22 mouse cellular contexts compared by ENCODE assay signal in genomic region chr10:5608874-5609273, GRCm38 (mm10). TPM values are rescaled to one million over a fixed set of nuclear protein-coding genes. Genes with fewer than 3 reads are reported as not detected.
DNase-seq lines count a peak whose midpoint lies in the region; ATAC-seq and TF ChIP-seq lines count a peak whose summit lies in the region.
"Had no signal": no experiment of that assay in that cellular context is flagged by ENCODE, and none has a peak within 500 bp of the region (broad histone marks: within the 10 kb centered on the region; RNA-seq: fewer than 3 reads in every experiment).

No protein-coding gene starts in this region.

- H3K9ac ChIP-seq in kidney, embryonic 16.5 days (replicated peaks; ENCODE audit: low read length): no peak overlapping the region
- H3K9ac ChIP-seq in kidney, embryonic 15.5 days: no peak overlapping the region
- no peak overlapping the region for H3K9ac ChIP-seq in hindbrain, postnatal 0 days (replicated peaks; ENCODE audit: low read length)
- H3K9ac ChIP-seq: embryonic facial prominence, embryonic 12.5 days; forebrain, embryonic 13.5 days; heart, embryonic 12.5 days; hindbrain, embryonic 12.5 days had no signal

- no peaks in the 10 kb centered on the region for H3K27me3 ChIP-seq in kidney, embryonic 16.5 days (ENCODE audit: insufficient read depth, low read length)
- no peaks in the 10 kb centered on the region for H3K27me3 ChIP-seq in kidney, embryonic 15.5 days
- no peaks in the 10 kb centered on the region for H3K27me3 ChIP-seq in hindbrain, postnatal 0 days (ENCODE audit: insufficient read depth, low read length)
- H3K27me3 ChIP-seq: embryonic facial prominence, embryonic 12.5 days; forebrain, embryonic 13.5 days; heart, embryonic 12.5 days; hindbrain, embryonic 12.5 days had no signal

- no peak for ATAC-seq in kidney, embryonic 16.5 days (ENCODE audit: low FRiP score, low TSS enrichment)
- no peak for ATAC-seq in kidney, embryonic 15.5 days (replicated peaks; ENCODE audit: low FRiP score)
- no peak for ATAC-seq in hindbrain, postnatal 0 days
- ATAC-seq: forebrain, embryonic 13.5 days; hindbrain, embryonic 16.5 days had no signal

- TF ChIP-seq CTCF in embryonic fibroblast, embryonic 13.5 days (IDR thresholded peaks at IDR 0.05; ENCODE audit: borderline replicate concordance, insufficient read depth, low read length): no peak
- no peak for TF ChIP-seq CTCF in hindbrain, postnatal 0 days (IDR thresholded peaks at IDR 0.05; ENCODE audit: low read depth)

- 78% methylated on average over 3 of the region's 3 CpGs for WGBS in kidney, embryonic 16.5 days
- 58% methylated on average over 3 of the region's 3 CpGs for WGBS in kidney, embryonic 15.5 days
- WGBS in hindbrain, postnatal 0 days: 62% methylated on average over 3 of the region's 3 CpGs

- no peaks in the 10 kb centered on the region for H3K9me3 ChIP-seq in kidney, embryonic 16.5 days (ENCODE audit: low read length)
- no peaks in the 10 kb centered on the region for H3K9me3 ChIP-seq in kidney, embryonic 15.5 days (replicated peaks)
- H3K9me3 ChIP-seq in hindbrain, postnatal 0 days (ENCODE audit: low read length): no peaks in the 10 kb centered on the region
- H3K9me3 ChIP-seq: embryonic facial prominence, embryonic 12.5 days; forebrain, embryonic 13.5 days; hindbrain, embryonic 12.5 days had no signal

- 0 out of 2 replicates have a peak overlapping the region, but pooled peaks have one; percentile 11 for H3K27ac ChIP-seq in kidney, embryonic 16.5 days (ENCODE audit: low read length)
- no peak overlapping the region for H3K27ac ChIP-seq in kidney, embryonic 15.5 days
- H3K27ac ChIP-seq in embryonic fibroblast, embryonic 13.5 days (ENCODE audit: insufficient read depth, low read length): peak overlapping the region; percentile 75
- no peak overlapping the region for H3K27ac ChIP-seq in hindbrain, postnatal 0 days
- H3K27ac ChIP-seq: embryonic facial prominence, embryonic 12.5 days; forebrain, embryonic 13.5 days; hindbrain, embryonic 12.5 days had no signal

- H3K4me3 ChIP-seq in kidney, embryonic 16.5 days (ENCODE audit: low read length): no peak overlapping the region
- H3K4me3 ChIP-seq in kidney, embryonic 15.5 days (replicated peaks): no peak overlapping the region
- H3K4me3 ChIP-seq in embryonic fibroblast, embryonic 13.5 days (ENCODE audit: insufficient read depth, low read length): no peak overlapping the region
- H3K4me3 ChIP-seq in hindbrain, postnatal 0 days (ENCODE audit: low read length): no peak overlapping the region
- H3K4me3 ChIP-seq: embryonic facial prominence, embryonic 12.5 days; forebrain, embryonic 13.5 days; gastrocnemius, adult 2 months; heart, embryonic 12.5 days; hindbrain, embryonic 12.5 days had no signal

- no peaks in the 10 kb centered on the region for H3K36me3 ChIP-seq in kidney, embryonic 16.5 days (ENCODE audit: insufficient read depth, low read length)
- H3K36me3 ChIP-seq in kidney, embryonic 15.5 days: no peaks in the 10 kb centered on the region
- H3K36me3 ChIP-seq in hindbrain, postnatal 0 days (ENCODE audit: insufficient read depth, low read length): no peaks in the 10 kb centered on the region
- H3K36me3 ChIP-seq: embryonic facial prominence, embryonic 12.5 days; heart, embryonic 12.5 days; hindbrain, embryonic 12.5 days had no signal

- H3K4me1 ChIP-seq in kidney, embryonic 16.5 days (ENCODE audit: insufficient read depth, low read length): no peaks in the 10 kb centered on the region
- H3K4me1 ChIP-seq in kidney, embryonic 15.5 days: no peaks in the 10 kb centered on the region
- H3K4me1 ChIP-seq in embryonic fibroblast, embryonic 13.5 days (ENCODE audit: control insufficient read depth, insufficient read depth, low read length): peaks cover 2% of the 10 kb centered on the region; the same call in 1 of the 2 replicates
- no peaks in the 10 kb centered on the region for H3K4me1 ChIP-seq in hindbrain, postnatal 0 days (ENCODE audit: insufficient read depth, low read length)
- H3K4me1 ChIP-seq: embryonic facial prominence, embryonic 12.5 days; forebrain, embryonic 13.5 days; heart, embryonic 12.5 days; hindbrain, embryonic 12.5 days had no signal

- no peak overlapping the region for H3K4me2 ChIP-seq in kidney, embryonic 16.5 days (replicated peaks; ENCODE audit: low read depth, low read length)
- no peak overlapping the region for H3K4me2 ChIP-seq in kidney, embryonic 15.5 days
- H3K4me2 ChIP-seq in hindbrain, postnatal 0 days (ENCODE audit: low read depth, low read length): no peak overlapping the region
- H3K4me2 ChIP-seq: embryonic facial prominence, embryonic 12.5 days; forebrain, embryonic 13.5 days; heart, embryonic 12.5 days; hindbrain, embryonic 12.5 days had no signal

- TF ChIP-seq POLR2A in embryonic fibroblast, embryonic 13.5 days (IDR thresholded peaks at IDR 0.05; ENCODE audit: low read depth, low read length): no peak

- peak; percentile 85 for DNase-seq in 3T3-L1 (ENCODE audit: low read depth, low spot score)
- no peak for DNase-seq in right cerebral cortex, postnatal 4 days
- DNase-seq in hindbrain, postnatal 0 days (ENCODE audit: low spot score): no peak
- no peak for DNase-seq in testis, postnatal 14 days (ENCODE audit: low spot score)
- DNase-seq: adrenal gland, postnatal 14 days; cerebellum, adult 11-12 months; cerebellum, adult 9-10 months; cerebellum, postnatal 25 days; gastrocnemius, adult 2 months; gastrocnemius, postnatal 25 days; heart, postnatal 36 days had no signal

RNA-seq across cellular contexts. Expression of gene Myct1, which starts 15.3 kb away (rescaled TPM):
- 10.5 and 11.1 TPM in 2 replicates for polyA plus RNA-seq in kidney, embryonic 16.5 days (2015; fragmentation: Nextera tagmentation; extraction: Ambion mirVana)
- 9.0 and 10.7 TPM in 2 replicates for polyA plus RNA-seq in kidney, embryonic 15.5 days (2015; fragmentation: Nextera tagmentation; extraction: Ambion mirVana)
- 0.18 and 0.57 TPM in 2 replicates for polyA plus RNA-seq in embryonic fibroblast, embryonic 13.5 days (2011; ENCODE audit: insufficient read length, low read depth, missing spikeins)
- 0.43 and 0.89 TPM in 2 replicates for total RNA-seq in hindbrain, postnatal 0 days (2014; rRNA removed)
- 0.91 and 1.0 TPM in 2 replicates for polyA plus RNA-seq in hindbrain, postnatal 0 days (2015; fragmentation: Nextera tagmentation; extraction: Ambion mirVana)
- total RNA-seq: ES-E14 had no signal

RNA-seq across cellular contexts. Expression of gene Vip, which starts 30.1 kb away (rescaled TPM):
- 1.9 and 3.9 TPM in 2 replicates for polyA plus RNA-seq in kidney, embryonic 16.5 days (2015; fragmentation: Nextera tagmentation; extraction: Ambion mirVana)
- polyA plus RNA-seq in kidney, embryonic 15.5 days (2015; fragmentation: Nextera tagmentation; extraction: Ambion mirVana): 2.6 and 3.5 TPM in 2 replicates
- 0.97 TPM in 1 of 2 replicates, not detected in the other for polyA plus RNA-seq in embryonic fibroblast, embryonic 13.5 days (2011; ENCODE audit: insufficient read length, low read depth, missing spikeins)
- 1.4 and 2.2 TPM in 2 replicates for total RNA-seq in hindbrain, postnatal 0 days (2014; rRNA removed)
- 2.4 and 3.4 TPM in 2 replicates for polyA plus RNA-seq in hindbrain, postnatal 0 days (2015; fragmentation: Nextera tagmentation; extraction: Ambion mirVana)
- total RNA-seq: adrenal gland, adult 18-20 months; ES-E14; gastrocnemius, adult 2 months; gastrocnemius, postnatal 25 days; granulocyte monocyte progenitor cell, adult 5-6 weeks; heart, postnatal 36 days had no signal
- polyA plus RNA-seq: heart, embryonic 12.5 days had no signal

RNA-seq across cellular contexts. Expression of gene Syne1, which starts 57.6 kb away (rescaled TPM):
- polyA plus RNA-seq in kidney, embryonic 16.5 days (2015; fragmentation: Nextera tagmentation; extraction: Ambion mirVana): 5.2 and 5.3 TPM in 2 replicates
- 4.2 and 5.6 TPM in 2 replicates for polyA plus RNA-seq in kidney, embryonic 15.5 days (2015; fragmentation: Nextera tagmentation; extraction: Ambion mirVana)
- 38.7 and 42.6 TPM in 2 replicates for polyA plus RNA-seq in embryonic fibroblast, embryonic 13.5 days (2011; ENCODE audit: insufficient read length, low read depth, missing spikeins)
- 84.4 and 93.3 TPM in 2 replicates for total RNA-seq in hindbrain, postnatal 0 days (2014; rRNA removed)
- 18.3 and 18.7 TPM in 2 replicates for polyA plus RNA-seq in hindbrain, postnatal 0 days (2015; fragmentation: Nextera tagmentation; extraction: Ambion mirVana)

Comparison
In these comparisons a context has a peak if more than half of its experiments do, and no peak if none do; other contexts are left out.
1. H3K27ac ChIP-seq: peak in kidney, embryonic 16.5 days (single experiment) and embryonic fibroblast, embryonic 13.5 days (single experiment); none in kidney, embryonic 15.5 days (single experiment) and hindbrain, postnatal 0 days (single experiment).